Mouse (Mus musculus) kidney, adult 18-20 months (tissue): ENCODE measurements around the gene Srd5a1.
"Not testable (repeated sequence)": the region's sequence is repeated elsewhere in the genome, so short reads cannot be mapped to it uniquely, and the experiment has no call there.

Experiments used
- DNase-seq: peaks from one replicate; pipeline ENCODE4 v3.0.0; 2021

The Srd5a1 gene

GRCm38 (mm10) chr13:69623843-69624242 lies 12.6 kb upstream of the Srd5a1 start:
- DNase-seq = no peak

- DNase-seq = no peak
These were observed 5.5 kb upstream of the Srd5a1 start for GRCm38 (mm10) chr13:69616716-69617115.

- no peak for DNase-seq
These were observed 918 bp upstream of the Srd5a1 start for GRCm38 (mm10) chr13:69612175-69612544.

DNA sequence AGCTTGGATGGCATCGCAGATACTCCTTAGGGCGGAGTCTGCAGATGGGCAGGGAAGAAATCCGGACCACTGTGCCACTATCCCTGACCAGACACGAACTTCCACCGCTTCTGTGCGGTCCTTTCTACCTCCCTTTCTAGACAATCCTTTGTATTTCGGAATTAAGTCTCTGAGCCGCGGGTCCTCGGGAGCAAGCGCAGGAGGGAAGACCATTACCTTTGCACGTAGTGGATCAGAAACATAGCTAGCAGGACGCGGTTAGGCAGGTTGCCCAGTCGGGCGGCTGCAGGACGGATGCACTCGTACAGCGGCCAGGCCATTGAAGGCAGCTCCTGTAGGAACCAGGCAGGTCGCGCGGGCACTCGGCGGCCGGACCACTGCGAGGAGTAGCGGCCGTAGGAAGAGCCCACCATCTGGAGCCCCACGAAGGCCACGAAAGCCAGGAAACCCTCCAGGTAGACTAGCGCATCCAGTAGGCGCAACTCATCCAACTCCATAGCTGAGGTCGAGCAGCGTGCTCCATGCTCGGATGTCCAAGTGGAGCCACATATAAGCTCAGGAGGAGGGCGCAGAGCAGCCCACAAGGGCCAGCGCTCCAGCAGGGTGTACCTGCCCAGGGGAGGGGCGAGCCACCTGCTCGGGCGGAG lies 368 bp downstream of the Srd5a1 start:
- DNase-seq = no peak

GRCm38 (mm10) chr13:69608734-69609133 lies 2.5 kb downstream of the Srd5a1 start:
- no peak for DNase-seq

DNA sequence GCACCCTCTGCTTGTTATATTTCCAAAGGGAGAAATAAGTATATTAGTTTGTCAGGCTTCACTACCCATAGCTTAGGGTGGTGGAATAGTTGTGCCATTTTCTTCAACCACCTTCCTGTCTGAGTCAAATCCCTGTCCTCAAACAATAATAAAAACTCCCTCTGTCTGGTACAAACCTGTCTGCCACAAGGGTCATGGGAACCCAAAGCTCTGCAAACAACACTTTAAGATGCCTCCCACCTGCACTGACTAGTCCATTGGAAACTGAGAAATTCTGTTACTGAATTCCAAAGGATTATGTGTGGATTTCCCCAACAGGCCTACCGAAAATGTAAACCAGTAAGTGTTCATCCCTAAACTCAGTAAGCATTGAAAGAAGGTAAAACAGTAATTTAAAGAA lies 6.6 kb downstream of the Srd5a1 start:
- DNase-seq = no peak

DNA sequence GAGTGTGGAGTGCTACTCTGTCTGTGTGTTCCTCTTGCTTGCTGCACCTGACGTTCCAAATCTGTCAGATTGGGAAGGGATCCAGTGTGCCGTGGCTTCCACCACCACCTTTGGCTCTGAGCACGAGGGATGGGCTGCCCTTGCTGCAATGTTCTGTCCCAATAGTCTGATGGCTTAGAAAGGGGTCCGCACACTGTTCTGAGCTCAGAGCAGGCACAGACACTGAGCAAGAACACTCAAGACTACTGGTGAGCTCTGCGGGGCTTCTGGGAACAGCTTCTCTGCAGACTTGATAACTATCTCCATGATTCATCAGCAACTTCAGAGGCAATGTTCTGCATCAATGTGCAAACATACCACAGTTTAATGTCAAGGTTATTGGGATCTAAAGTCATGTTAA lies 9.9 kb downstream of the Srd5a1 start:
- no peak for DNase-seq

- not testable (repeated sequence) for DNase-seq
These were observed 10.4 kb downstream of the Srd5a1 start for GRCm38 (mm10) chr13:69600863-69601262.

DNA sequence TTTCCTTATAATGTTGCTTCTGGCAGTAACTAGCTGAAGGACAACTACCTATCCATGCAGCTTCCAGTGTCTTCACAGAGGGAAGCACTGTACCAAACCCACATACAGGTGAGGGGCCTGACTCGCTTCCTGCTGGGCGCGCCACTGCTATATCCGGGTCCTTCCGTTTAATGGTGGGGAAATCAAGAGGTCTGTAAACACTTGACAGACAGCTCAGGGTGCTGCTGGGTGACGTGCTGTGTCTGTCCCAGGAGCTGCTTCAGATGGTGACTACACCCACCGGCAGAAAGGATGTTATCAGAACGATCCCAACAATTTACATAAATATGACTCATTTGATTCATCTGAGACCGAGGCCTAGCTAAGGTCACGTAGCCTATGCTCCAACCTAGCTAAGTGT lies 12.4 kb downstream of the Srd5a1 start:
- no peak for DNase-seq

DNA sequence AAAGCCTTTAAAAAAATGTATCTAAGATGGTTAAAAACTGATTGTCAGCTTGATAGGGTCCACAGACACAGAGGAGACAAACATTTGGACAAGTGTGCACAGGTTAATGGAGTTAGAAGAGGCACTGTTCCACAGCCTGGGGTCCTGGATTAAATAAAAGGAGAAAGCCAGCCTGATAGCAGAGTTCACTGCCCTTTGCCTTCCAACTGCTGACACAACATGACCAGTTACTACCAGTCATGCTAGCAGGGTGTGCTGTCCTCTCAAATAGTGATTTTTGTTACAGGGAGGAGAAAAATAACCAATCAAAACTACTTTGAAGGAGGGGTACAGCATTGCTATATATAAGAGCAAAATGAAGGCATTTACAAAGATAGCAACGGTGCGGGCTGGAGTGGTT lies 14.7 kb downstream of the Srd5a1 start:
- DNase-seq = no peak

- no peak for DNase-seq
These were observed 15.3 kb downstream of the Srd5a1 start for GRCm38 (mm10) chr13:69595911-69596310.

GRCm38 (mm10) chr13:69594577-69595256 lies 16.5 kb downstream of the Srd5a1 start:
- no peak for DNase-seq

GRCm38 (mm10) chr13:69593453-69593852 lies 17.8 kb downstream of the Srd5a1 start:
- no peak for DNase-seq

DNA sequence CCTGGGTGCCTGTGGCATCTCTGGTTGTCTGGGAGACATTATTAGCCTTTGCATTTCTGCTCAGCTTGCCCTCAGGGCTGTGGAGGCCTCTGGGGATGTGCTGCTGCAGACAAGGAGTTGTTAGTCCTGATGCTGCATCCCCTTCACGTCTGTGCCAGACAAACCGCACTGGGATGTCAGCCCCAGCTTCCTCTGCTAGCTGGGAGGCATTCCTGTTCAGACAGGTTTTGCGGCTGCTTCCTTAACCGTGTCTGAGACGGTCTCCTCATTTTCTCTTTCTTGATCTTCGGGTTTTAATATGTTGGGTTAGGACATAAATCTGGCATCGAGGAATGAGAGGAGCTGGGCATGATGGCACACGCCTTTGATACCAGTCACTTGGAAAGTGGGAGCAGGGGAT lies 19.0 kb downstream of the Srd5a1 start:
- no peak for DNase-seq

DNA sequence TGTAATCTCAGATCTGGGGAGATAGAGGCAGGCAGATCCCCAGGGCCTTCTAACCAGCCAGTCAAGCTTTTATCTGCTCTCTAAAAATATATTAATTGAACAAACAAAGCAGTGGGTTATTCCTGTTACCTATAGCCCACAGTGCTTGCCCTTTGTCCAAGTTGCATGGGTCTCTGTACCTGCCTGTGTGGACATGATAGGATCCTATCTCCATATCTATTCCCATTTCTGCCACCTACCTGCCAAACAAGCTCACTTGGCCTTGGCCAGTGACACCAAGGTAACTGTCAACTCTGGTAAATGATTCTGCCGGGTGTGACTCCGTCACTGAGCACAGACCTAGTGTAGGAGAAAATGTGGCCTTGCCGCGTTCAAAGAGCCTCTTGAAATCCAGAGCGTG lies 19.9 kb downstream of the Srd5a1 start:
- DNase-seq = no peak

DNA sequence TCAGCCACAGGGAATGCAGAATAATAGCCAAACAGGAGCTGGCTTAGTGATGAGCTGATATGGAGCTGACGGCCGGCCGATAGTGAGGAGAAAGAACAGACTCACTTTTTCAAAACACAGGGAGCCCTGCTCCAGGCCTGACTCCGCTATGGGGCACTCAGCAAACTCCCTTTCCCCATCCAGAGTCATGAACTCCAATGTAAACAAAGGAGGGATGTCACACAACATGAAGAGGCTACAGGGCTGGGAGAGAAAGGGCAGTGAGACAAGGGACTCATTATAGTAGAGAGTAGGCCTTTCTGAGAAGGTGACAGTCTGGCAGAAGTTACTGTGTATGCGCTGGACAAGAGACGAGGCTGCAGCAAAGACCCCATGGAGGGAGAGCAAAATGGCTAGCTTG lies 23.0 kb downstream of the Srd5a1 start:
- no peak for DNase-seq

DNA sequence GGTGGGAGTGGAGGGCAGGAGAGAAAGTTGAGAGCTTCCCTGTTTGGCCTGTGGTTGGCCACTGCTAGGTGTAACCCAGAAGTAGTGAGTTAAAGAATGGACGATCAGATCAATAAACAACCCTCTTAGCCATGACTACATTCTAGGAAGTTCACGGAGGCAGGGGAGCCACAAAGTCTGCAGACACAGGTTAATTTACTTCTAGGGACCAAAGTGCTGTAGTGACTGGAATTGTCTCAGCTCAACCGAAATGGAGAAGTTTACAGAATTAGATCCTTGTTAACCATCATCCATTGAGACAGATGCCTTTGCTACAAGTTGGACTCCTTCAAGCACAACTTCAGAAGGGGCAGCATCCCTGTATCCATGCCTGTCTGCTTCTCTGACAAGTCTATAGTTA lies 23.4 kb downstream of the Srd5a1 start:
- DNase-seq = no peak

- no peak for DNase-seq
These were observed 24.9 kb downstream of the Srd5a1 start for GRCm38 (mm10) chr13:69586337-69586736.

DNA sequence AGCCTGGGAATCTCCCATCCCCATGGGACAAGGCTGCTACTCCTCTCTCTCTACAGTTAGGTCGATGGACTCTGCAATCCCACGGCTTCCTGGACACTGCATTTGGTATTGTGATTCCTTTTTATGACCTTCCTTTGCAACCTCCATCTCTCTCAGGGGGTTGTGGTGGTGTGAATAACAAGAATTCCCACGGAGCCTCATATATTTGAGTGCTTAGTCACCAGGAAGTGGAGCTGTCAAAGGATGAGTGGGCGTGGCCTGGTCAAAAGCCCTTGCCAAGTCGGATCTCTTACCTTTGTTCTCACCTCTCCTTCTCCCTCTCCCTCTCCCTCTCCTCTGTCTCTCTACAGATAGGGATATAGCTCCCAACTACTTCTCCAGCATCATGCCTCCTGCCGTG lies 25.4 kb downstream of the Srd5a1 start:
- no peak for DNase-seq

GRCm38 (mm10) chr13:69583591-69583990 lies 27.7 kb downstream of the Srd5a1 start:
- DNase-seq = no peak

DNA sequence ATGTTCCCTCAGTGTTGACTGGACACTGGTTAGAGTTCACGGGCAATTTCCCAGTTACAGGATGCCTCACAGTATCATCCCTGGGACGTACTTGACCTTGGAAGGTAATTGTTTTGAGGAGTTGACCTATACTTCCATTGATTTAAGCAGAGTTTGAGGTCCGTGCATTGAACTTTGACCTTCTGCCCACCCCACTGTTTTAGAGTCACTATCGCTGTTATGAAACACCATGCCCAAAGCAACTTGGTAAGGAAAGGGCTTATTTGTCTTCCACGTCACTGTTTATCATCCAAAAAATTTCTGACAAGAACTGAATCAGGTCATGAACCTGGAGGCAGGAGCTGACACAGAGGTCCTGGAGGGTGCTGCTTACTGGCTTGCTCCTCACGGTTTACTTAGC lies 28.8 kb downstream of the Srd5a1 start:
- DNase-seq = no peak

DNA sequence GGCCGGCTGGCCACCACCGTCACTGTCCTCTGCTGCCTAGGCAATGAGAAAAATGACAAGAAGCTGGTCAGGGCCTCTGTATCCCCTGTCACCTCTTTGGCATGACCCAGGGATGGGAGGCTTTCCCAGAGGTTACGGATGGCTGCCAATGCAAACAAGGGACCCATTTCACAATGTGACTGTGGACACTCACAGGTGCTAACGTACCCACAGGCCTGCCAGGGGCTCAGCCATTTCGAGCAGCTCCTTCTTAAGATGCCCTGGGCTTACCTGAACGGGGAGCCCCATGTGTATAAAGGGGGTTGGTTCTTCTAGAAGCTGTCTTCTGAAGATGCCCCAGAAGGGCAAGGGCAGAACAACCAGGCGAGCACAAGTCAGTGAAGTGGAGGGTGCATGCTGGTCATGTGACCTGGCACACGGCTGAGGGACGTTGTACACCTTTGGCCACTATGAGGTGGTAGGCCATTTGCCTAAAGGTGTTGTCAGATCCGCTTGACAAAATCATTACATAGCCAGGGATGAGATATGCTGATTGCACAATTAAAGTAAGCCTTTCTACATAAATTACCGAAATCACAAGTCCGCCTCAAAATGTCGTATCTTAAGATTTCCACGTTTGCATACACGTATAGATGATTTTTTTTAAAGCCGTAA lies 33.9 kb downstream of the Srd5a1 start:
- DNase-seq = no peak

DNA sequence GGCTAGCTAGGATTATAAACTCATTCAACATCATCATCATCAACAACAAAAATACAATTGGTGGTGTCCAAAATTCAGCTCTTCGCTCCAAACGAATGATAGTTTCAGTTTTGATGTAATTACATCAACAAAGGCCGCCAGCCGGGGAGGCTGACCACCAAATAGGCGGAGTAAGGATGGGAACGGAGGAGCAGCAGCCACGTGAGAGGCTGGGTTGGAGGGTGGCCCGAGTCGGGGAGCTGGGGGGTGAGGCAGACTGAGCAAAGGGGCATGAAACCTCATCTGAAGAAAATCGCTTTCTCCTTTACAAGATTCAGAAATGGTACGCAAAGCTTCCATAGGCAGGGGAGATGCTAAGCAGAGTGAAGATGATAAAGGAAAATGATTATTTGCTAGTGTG lies 34.6 kb downstream of the Srd5a1 start:
- no peak for DNase-seq

DNA sequence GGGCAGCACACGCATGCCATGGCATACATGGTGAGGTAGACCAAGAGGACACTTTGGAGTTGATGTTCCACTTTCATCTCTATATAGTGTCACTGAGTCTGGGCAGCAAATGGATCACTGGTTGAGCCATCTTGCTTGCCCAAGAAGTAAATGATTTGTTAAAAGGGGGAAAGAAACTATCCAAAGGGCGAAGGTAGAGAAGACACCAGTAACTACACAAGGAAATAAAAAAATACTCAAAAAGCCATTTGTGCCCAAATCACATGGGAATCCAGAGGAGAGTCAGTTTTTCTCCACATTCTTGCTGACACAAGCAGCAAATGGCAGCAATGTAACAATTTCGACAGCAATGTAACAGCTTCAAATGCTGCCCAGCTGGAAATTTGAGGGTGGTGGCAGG lies 38.6 kb downstream of the Srd5a1 start:
- no peak for DNase-seq

DNA sequence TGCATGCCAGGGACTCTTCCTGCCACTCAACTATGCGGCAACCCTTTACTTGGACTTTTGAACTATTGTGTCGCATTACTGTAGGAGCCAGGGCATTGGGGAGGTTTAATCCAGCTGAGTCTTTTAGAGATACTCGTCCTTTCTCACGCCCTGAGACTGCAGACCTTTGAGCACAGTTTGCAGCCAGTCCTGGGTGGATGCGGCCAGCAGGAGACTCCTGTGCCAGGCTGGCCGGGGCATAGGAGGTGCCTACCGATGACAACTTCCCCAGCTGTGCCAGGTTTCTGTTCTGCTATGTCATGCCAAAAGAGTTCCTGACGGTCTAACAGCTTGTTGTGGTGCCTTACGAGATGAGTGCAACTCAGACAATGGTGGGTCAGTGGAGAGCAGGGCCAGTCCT lies 42.0 kb downstream of the Srd5a1 start:
- DNase-seq = peak; percentile 58
